Mouse (Mus musculus) left cerebral cortex, postnatal 14 days (tissue): ENCODE results near the gene Epsti1. TPM values are rescaled to one million over a fixed set of nuclear protein-coding genes. Genes with fewer than 3 reads are reported as not detected.
"Not testable (repeated sequence)": the region's sequence is repeated elsewhere in the genome, so short reads cannot be mapped to it uniquely, and the experiment has no call there.

ENCODE experiments used
- DNase-seq, 2 experiments: peaks; one replicate each; pipeline ENCODE4 v3.0.0; 2021 to 2022; ENCODE audit warnings: low spot score in 2 of 2, mixed read lengths in 1 of 2
- intact Hi-C: fragments of 180-260 bp; cut with DNase I; formaldehyde crosslinking; loops from one replicate; pipeline ENCODE4 v1.15.1; 2025
- long read RNA-seq, 2 experiments: library from polyadenylated mRNA; stranded (forward); transcript quantifications; one replicate each; pipeline ENCODE4 v2.0.0; 2021
- total RNA-seq, 2 experiments: library from RNA; stranded (reverse); gene quantifications; 2 replicates each; pipeline ENCODE4 v1.2.3; 2021

Epsti1 gene
- total RNA-seq, result under 1 TPM; 0.17 to 0.31 TPM
- long read RNA-seq, experiment 1, result 0 reads
- long read RNA-seq, experiment 2, result 0 reads

DNA sequence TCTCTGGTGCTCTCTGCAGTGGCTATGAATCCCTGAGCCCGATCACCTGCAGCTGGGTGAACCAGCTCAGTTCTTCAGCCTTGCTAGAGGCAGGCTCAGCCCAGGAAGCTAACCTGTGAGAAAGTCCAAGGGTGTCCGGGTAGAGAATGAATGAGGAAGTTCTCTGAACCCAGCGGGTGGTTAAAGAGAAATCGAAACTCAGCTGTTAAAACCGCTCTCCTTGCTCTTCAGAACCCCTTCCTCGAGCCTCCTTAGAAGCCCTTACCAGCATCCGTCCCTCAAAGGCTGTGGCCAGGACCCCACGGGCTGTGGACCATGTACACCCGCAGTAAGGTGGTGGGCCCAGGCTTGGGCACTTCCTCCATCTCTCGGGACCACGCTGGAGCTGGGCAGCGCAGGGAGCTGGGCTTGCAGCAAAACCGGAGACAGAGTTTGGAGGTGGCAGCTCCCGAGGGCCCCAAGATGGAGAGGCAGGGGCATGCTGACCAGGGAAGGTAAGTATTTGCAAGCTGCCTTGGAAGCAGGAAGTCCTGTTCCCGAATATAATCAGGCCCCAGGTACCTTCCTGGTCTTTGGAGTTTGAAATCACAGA, at the start of gene Epsti1:
Gene Epsti1 (plus strand): TSS at position 69 of the 592 bp plus-strand sequence.
- intact Hi-C loops, result no loop called here
- no peak for DNase-seq

DNA sequence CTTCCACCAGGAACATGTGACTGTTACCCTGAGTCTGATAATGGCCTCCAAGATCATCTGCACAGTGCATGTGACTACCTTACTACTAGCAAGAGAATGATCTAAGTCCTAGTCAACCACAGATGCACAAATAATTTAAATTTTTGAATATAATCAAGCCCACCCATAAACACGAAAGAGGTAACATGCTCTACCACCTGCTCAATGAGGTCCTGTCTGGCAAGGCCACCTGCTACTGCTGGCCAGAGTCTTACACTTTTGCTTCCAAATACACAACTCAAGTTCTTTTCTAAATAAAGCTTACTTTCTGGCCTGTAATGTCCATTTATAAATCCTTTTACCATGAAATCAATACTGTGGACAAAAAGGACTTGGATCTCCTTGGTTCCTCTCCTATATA, 44.1 kb upstream of the Epsti1 start:
- intact Hi-C loops, result no loop called here
- no peak for DNase-seq

DNA sequence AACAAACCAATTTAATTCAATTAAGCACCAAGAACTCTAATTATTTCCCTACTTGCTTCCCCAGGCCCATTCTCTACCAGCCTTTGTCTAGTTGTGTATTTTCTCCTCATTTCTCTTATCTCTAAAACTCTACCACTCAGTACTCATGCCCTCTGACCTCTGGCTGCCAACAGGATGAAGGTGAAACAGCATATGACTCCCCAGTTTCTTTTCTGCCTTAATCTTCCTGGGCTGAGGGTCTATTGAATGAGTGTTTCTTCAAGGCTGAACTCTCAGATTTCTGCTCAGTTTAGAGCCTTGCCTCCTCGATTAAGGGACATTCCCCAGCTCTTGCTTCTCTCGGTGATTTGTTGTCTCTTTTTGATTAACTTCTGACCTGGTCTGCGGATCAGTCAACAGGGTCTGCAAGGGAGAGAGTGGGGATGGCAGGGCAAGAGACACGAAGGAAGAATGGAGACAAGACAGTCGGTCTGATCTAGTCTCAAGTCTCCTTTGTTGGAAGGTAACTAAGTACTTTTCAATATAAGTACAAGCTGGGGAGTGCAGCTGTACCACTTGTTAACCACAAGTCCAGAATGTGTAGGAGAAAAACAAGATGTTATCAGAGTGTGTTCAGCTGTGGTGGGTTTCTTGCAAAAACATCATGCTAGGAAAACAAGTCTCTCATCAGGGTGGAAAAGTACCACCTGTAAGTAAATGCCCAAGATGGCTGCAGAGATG, 43.0 kb upstream of the Epsti1 start:
- intact Hi-C loops, result no loop called here
- no peak for DNase-seq

DNA sequence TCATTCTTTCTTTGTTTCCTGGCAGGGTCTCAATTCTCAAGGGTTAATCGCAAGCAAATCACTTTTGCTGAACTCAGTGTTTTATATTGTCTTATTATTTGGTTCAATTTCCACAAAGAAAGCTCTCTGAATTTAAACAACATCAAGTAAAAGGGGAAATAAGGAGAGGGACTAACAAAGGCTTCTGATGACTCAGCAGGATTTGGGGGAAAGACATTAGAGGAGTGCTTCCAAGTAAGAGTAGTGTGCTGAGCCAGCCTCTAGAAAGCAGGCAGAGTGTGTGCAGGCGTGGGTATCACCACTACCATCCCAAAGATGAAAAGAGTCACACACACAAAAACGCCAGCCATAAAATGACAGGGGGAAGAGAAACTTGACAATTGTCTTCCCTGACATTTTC, 40.0 kb upstream of the Epsti1 start:
- intact Hi-C loops, result no loop called here
- DNase-seq, result no peak

DNA sequence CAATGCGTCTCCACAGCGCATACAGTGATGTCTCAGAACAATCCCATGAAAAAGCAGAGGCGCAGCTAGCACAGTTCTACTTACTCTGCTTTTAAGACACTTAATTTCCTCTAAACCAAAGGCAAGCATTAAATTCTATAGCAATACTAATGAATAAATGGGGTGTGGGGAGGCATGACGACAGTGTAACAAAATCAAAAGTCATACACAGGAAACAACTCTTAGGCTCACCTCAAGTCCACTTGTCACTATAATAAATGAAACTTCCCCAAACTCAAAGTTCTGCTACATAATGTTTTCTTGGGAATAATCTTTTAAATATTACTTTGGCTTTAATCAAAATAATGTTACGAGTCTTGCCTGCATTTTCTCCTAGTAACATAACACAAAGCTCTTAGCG, 39.5 kb upstream of the Epsti1 start:
- intact Hi-C loops, result no loop called here
- DNase-seq, result no peak

DNA sequence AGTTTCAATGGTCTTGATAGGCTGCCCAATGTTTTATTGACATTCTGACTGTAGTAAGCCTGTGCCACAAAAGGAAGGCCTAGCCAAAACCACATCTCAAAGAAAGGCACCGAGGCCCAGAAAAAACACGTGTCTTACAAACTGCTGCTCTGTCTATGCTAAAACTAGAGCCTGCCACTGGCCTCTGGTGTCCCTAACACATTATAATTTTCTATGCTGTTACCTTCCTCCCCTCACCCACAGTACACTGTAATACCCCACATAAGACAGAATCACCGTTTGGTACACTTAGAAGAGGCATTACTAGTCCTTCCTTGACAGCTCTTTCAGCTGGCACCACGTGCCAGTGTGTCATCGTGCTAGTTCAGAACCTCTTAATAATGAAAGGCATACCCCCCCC, 36.4 kb upstream of the Epsti1 start:
- intact Hi-C loops, result no loop called here
- DNase-seq, result no peak

DNA sequence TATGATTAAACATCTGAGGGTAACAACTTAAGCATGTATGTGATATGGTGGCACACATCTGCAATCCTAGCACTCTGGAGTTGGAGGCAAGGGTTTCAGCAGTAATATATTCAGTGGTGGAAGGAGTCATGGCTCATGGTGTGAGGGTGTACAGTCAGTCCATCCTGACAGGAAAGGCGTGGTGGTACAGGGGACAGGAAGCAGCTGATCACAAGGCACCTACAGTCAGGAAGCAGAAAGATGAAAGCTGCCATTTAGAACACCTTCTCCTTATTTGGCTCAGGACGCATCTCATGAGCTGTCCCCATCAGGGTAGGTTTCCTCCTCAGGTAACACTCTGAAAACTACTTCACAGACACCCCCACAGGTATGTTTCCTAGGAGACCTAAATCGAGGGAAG, 33.1 kb upstream of the Epsti1 start:
- intact Hi-C loops, result no loop called here
- no peak for DNase-seq

DNA sequence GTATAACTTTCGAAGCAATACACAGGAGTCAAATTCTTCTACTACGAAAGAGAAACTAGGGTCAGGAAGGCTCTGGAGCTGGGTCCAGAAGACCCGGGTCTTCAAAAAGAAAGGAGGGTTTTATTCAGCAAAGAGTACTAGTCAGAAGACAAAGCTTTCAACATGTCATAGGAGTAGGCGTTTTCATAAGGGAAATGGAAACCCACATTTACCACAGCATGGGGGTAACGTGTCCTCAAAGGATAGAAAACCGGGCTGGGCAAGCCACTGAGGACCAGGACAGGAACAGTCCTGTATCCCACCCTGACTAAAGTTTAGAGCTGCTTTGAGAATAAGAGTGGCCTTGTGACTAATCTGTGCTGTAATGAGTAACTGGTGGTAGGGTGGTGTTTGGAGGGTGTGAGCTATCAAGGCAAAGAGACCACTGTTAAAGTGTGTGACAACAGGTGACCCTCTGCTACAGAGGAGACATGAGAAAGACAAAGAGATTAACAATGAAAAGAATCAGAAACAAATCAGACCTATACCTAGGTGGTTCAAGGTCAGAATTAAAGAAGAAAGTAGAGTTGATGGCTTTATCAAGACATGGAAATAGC, 32.6 kb upstream of the Epsti1 start:
- intact Hi-C loops, result no loop called here
- DNase-seq, result no peak

DNA sequence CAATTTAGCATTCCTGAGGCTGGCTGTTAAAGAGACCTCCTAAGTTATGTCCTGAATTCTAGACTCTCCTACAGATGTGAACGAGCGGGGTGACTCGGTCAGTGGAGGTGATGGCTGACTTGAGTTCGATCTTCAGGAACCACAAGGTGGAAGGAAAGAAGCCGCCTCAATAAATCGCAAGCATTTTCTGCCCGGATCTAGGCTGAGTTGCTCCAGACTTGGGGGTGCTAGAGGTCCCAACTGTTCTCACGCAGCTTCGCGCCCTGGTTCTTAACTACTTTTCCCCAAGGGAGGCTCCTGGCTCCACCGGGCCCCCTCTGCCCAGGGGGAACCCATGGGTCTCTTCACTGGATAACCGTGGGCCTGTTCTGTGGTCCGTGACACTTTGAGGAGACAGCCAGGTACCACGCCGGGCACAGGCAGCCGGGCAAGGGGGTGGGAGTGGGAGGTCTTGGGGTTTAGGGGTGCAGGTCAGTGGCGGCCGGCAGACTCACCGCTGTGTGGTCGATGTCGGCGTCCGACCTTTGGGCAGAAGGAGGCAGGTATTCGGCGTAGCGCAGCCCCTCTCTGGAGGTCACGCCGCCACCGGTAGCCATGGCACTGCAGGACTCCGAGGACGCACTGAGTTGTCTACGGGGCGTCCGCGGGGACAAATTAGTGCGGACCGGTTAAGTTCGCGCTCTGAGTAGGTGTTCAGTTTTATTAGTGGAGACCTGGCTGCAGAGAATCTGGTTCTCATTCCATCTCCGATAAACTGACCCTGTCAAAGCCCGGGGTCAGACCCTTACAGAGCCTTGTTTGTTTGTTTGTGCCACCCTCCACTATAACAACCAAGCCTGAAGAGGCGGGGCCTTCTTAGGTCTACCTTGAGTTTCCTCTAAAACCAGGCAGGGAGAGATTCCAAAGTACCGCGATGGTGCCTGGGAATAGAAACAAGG, 29.5 kb upstream of the Epsti1 start, which contains the start of gene Dnajc15:
Gene Dnajc15 (minus strand): TSS at position 822 of the 938 bp plus-strand sequence.
- peak; percentile 79 to 90 for DNase-seq
- intact Hi-C loops, result no loop called here

DNA sequence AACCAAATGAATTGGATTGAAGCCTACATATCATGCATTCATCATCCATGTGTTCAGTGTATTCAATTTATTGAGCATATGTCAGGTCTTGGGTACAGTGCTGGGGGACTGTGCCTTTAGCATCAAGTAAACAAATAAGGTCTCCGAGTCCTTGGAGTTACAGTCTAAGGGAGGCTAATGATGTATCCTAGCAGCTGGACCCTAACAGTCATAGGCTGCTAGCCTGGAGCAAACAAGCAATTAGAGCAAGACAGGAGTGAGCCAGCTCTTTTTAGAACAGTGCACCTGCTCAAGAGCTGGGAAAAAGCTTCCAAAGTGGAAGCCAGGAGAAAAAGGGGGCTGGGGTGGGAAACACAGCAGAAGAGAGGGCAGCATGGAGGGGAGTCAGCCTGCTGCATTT, 27.8 kb upstream of the Epsti1 start:
- DNase-seq, result no peak

DNA sequence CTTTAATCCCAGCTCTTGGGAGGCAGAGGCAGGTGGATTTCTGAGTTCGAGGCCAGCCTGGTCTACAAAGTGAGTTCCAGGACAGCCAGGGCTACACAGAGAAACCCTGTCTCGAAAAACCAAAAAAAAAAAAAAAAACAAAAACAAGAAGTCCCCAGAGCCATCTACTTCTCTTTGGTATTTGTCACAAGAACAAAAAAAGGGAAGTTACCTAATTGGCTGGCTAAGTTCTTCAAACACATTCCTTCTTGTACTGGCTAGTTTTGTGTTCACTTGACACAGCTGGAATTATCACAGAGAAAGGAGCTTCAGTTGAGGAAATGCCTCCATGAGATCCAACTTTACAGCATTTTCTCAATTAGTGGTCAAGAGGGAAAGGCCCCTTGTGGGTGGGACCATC, 26.2 kb upstream of the Epsti1 start:
- DNase-seq, intact Hi-C loops: not testable (repeated sequence)

More for the DNA sequence above, 27.8 kb upstream of the Epsti1 start:
- intact Hi-C loops, result no loop called here

DNA sequence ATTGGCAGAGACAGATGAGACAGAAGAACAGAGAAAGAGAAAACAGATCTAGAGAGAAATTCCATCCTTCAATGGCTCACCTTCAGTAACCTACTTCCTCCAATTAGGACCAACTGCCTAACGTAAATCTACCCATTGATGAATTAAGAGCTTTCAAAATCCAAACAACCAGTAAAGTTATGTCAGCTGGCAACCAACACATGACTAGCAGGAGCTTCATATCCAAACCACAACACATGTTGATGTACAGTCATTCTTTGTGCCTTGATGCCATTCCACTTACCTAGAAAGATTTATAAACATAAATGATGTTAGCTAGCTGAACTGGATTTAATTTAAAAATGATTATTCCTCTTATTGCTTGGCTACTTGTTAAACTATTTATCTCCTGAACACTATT, 22.0 kb upstream of the Epsti1 start:
- intact Hi-C loops, result no loop called here
- no peak for DNase-seq

DNA sequence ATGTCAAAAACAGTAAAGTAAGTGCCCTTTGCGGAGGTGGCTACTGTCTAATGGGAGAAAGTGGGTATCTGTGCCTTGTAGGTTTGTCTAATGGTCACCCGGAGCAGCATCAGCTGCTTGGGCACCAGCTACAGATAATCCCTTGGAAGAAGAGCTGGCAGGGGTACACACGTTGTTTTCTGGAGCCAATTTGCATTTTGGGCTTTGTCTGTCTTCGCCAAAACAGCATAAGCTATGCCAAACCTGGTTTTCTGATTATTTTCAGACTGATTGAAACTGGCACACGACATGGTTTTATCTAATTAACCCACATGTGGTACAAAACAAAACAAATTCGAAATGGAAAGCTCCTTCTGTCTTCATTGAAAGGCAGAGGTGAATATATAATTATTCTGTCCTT, 21.4 kb upstream of the Epsti1 start:
- intact Hi-C loops, result no loop called here
- no peak for DNase-seq

DNA sequence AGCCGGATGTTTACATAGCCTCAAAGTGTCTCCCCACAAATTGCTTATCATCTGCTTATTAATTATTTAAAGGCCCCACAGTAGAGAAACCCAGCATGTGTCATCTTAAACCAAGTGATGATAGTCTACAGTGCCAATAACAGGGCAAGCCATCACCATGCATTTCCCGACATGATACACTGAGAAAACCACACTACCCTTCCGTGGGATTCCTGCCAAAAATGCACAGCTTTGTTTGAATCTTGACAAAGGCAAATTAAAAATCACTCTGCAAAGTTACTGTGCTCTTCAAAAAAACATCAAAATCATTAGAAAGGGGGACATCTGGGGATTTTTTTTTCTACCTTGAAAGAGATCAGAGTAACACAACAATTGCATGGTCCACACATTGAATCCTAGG, 17.7 kb upstream of the Epsti1 start:
- intact Hi-C loops, result no loop called here
- no peak for DNase-seq

DNA sequence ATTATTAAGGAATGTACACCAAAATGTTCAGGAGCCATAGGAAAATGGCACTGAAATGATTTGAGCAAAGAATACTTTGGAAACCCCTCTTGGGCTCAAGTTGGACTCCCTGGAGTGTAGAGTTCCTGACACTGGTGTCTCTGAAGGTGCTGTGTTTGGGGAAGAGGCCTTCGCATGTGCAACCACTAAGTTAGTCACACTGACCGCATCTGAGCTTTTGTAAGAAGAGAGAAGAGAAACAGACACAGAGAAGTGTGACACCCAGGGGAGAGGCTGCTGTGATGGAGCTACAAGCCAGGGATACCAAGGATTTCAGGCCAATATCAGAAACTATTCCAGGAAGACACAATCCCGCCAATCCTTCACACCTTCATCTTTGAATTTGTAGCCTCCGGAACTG, 17.1 kb upstream of the Epsti1 start:
- intact Hi-C loops, result no loop called here
- DNase-seq, result no peak

DNA sequence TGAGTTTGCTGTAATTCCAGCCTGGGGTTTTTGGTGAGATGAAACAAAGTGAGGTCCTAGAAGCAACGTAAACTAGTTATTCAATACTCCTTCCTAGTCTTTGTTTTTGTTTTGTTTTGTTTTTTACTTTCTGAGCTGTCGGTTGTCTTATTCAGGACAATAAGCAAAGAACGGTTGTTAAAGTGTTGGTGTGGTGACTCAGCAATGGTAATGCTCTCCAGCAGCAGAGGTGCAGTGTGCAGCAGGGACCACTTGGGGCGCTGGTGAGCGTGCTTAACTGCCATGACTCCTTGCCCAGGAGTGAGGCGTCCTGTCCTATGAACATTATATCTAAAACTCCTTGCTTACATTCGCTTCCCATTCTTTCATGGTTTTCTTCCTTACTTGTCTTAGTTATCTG, 14.1 kb upstream of the Epsti1 start:
- intact Hi-C loops, result no loop called here
- no peak for DNase-seq

DNA sequence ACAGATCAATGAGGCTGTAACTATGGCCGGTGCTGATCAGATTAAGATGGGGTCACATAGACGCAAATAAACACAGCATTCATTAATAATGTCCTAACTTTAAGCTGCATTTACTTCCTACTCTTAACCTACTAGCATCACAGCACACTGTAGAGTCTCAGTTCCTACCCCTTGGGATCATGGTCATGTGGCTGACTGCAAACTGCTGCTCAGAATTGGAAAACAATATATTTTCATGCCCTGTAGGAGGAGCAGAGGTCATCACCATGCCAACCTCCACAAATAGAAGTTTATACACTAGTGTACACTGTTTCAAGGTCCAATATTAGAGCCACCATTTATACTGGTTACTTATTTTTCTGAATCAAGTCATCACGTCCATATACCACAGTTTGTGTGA, 8.1 kb upstream of the Epsti1 start:
- intact Hi-C loops, result no loop called here
- no peak for DNase-seq

DNA sequence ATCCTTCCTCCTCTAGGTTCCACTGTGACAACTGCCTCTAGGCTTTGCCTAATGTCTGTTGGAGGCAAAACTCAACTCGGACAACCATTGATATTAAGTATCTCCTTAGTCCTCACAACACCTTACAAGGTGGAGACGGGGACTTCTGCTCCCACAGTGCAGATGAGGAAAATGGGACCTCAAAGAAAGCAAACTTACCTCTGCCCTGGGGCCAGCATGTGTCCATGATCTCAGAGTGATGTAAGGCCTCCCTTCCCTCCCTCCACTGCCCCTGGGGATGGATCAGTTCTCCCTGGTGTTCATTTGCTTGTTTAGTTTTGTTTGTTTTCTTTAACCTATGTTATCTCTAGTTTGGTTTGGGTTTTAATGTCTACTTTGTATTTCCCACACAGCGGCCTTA, 1.5 kb upstream of the Epsti1 start:
- intact Hi-C loops, result no loop called here

DNA sequence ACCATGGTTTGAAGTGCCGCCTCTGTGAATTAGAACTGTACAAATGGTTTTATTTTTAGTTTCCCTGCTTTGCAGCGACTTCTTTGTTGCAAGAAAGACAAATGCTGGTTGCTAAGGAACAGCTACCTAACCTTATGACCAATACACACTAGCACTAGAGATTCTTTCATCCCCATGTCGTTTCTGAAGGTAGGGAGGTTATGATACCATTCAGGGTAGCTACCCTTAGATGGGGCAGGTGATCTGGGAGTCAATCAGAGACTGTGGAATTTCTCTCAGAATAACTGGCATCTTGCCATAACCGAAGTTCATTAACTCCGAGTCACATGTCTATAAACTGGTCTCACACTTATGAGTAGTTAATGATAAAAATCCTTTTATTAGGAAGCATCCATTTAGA, 1.4 kb downstream of the Epsti1 start:
- intact Hi-C loops, result no loop called here
- DNase-seq, result no peak

More for the DNA sequence above, 1.5 kb upstream of the Epsti1 start:
- no peak for DNase-seq

DNA sequence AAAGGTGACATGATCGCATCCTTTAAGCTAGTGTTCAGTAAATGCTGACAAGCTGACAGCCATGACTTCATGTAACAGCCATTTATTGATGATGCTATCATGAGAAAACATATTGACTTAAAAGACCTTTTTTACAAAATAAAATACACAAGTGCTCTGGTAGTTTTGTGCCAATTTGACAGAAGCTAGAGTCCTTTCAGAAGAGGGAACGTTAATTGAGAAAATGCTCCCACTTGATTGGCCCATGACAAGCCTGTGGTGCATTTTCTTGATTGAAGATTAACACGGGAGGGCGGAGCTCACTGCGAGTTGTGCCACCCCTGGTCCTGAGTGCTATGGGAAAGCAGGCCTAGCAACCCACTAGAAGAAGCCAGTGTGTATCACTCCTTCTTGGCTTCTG, 2.5 kb downstream of the Epsti1 start:
- intact Hi-C loops, result no loop called here
- no peak for DNase-seq
